Mouse (Mus musculus) ES-Bruce4 (cell line): ENCODE results near the gene Perp.

Experiments
- CTCF ChIP-seq: IDR thresholded peaks from one replicate; pipeline ENCODE4 v1.8.1; 2011; ENCODE audit warnings: low read depth, low read length
- POLR2A ChIP-seq: IDR thresholded peaks from one replicate; pipeline ENCODE4 v1.8.1; 2011; ENCODE audit warnings: low read length; ENCODE audit not compliant: insufficient read depth

- TF ChIP-seq CTCF (no peak), POLR2A (no peak)
Observed at GRCm38 (mm10) chr10:18850177-18850576, 5.4 kb downstream of the Perp start.
